Mouse (Mus musculus): ENCODE results near the gene Ntrk2. TPM values are rescaled to one million over a fixed set of nuclear protein-coding genes. Genes with fewer than 3 reads are reported as not detected.

Ntrk2 gene
- polyA plus RNA-seq, 2 experiments = 0.04 to 0.07 TPM

DNA sequence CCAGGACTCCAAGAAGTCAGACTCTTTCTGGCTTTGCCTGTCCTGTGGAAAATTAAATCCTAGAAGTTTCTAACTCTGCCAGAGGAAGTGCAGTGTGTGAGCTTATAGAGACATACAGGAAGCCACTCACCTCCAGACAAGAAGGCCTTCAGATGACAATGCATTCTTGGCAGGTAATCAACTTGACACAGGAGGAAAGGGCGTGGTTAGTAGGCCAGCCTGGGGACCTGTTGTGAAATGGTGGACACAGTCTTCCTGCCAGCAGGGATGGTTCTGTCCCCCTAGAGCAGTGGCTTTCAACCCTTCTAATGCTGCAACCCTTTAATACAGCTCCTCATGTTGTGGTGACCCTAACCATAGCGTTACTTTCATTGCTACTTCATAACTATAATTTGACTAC, 191.4 kb downstream of the Ntrk2 start:
- ATAC-seq (ENCODE audit: insufficient read depth) (no peak), DNase-seq (ENCODE audit: low read depth in 3 of 3, low spot score in 3 of 3) (no peak)
- Histone ChIP-seq H3K4me2 (ENCODE audit: low read depth) (no peak overlapping the region), H3K27me3 (ENCODE audit: control insufficient read depth, insufficient read depth, low read length) (no peaks in the 10 kb centered on the region), H3K4me1 (replicated peaks; ENCODE audit: control insufficient read depth in 2 of 2, insufficient read depth in 2 of 2, low read length in 1 of 2) (peaks cover 0 to 7% of the 10 kb centered on the region in 2 experiments; a peak in 2 of 4 replicates), H3K36me3 (replicated peaks; ENCODE audit: control insufficient read depth, insufficient read depth, low read depth) (no peaks in the 10 kb centered on the region), H3K27ac (no peak overlapping the region), H3K4me3 (ENCODE audit: insufficient read depth in 1 of 2, low read depth in 2 of 2, low read length in 2 of 2) (no peak overlapping the region), H3K9ac (replicated peaks) (no peak overlapping the region), H3K9me3 (ENCODE audit: control insufficient read depth, low read length) (no peaks in the 10 kb centered on the region)
- 46% methylated on average over 2 of the region's 2 CpGs for WGBS (ENCODE audit: insufficient replicate concordance)
- no peak for TF ChIP-seq EP300 (IDR thresholded peaks at IDR 0.05; ENCODE audit: low read depth)
- no peak for TF ChIP-seq CTCF (IDR thresholded peaks at IDR 0.05; ENCODE audit: low read depth)

DNA sequence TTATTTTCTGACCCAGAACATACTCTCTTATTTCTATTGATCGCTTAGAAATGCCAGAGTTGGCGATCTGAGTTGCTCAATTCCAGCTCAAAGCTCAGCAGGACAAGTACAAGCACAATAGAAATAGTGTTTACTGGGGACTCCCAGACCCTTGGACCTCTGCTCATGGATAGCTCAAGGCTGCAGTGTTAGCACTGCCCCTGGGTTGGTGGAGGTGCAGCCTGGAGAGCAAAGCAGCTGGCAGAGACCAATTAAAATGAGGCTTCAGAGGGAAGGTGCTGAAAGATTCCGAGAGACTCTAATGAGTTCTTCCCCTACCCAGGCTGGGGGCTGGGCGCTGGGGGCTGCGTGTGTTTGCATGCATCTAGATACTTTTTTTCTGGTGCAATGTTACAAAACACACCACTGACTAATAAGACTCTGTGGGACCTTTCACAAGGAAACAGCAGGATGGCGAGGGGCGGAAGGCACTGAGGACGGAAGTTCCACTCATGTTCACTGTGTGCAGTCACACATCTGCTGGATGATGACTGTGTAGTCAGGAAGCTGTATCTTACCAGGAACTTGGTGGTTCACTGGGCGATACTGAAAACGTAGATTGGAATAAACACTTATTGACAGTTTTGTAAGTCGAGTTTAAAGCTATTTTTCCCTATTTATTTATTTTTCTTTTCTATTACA, 193.1 kb downstream of the Ntrk2 start:
- Histone ChIP-seq H3K27ac (no peak overlapping the region), H3K4me1 (replicated peaks; ENCODE audit: control insufficient read depth in 2 of 2, insufficient read depth in 2 of 2, low read length in 1 of 2) (peaks cover 0 to 13% of the 10 kb centered on the region in 2 experiments; a peak in 2 of 4 replicates), H3K36me3 (replicated peaks; ENCODE audit: control insufficient read depth, insufficient read depth, low read depth) (no peaks in the 10 kb centered on the region), H3K27me3 (ENCODE audit: control insufficient read depth, insufficient read depth, low read length) (no peaks in the 10 kb centered on the region), H3K9me3 (ENCODE audit: control insufficient read depth, low read length) (no peaks in the 10 kb centered on the region), H3K9ac (replicated peaks) (no peak overlapping the region), H3K4me2 (ENCODE audit: low read depth) (no peak overlapping the region), H3K4me3 (ENCODE audit: insufficient read depth in 1 of 2, low read depth in 2 of 2, low read length in 2 of 2) (no peak overlapping the region)
- TF ChIP-seq CTCF (IDR thresholded peaks at IDR 0.05; ENCODE audit: low read depth) (no peak), EP300 (IDR thresholded peaks at IDR 0.05; ENCODE audit: low read depth) (no peak)
- ATAC-seq (ENCODE audit: insufficient read depth) (peak; percentile 61; the same call in 1 of the 2 replicates), DNase-seq (ENCODE audit: low read depth in 3 of 3, low spot score in 3 of 3) (peak in 1 of 3 experiments; percentile 7)
- WGBS (ENCODE audit: insufficient replicate concordance) = 30% methylated on average over 11 of the region's 11 CpGs

DNA sequence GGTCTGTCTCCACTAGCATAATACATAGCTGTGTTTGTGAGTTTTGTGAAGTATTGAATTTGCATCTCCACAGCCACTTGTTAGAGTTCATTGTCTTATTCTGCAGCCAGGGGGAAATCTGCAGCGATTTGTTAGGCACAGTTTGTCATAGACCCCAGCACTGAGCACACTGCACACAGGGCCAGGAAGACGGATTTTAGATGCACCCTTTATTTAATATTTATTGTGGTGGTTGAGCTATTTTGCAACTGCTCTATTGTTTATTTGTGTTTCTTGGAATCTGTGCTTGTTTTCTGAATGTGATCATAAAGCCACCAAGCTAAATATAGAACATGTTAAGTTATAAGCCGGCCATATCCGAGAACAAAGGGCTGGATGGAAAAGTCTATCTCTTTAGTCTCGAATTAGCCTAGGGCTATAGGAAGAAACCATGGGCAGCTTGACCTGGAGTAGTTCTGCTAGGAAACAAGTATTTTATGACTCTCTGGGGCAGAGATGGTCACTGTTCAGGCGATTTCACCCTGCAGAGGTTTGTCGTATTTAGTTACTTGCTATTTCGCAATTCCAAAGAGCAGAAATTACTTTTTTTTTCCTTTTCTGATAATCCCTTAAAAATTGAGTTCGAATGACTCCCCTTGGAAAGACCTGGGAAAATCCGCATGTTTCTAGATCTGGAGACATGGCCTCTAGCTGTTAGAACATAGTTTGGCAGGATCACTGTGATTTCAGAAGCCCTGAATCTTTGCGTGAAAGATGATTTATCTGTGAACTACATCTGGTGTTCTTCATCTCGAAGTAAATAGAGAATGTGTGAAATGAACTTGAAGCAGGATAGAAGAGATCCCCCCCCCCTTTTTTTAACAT, 196.8 kb downstream of the Ntrk2 start:
- H3K27me3 ChIP-seq (ENCODE audit: control insufficient read depth, insufficient read depth, low read length) = no peaks in the 10 kb centered on the region
- no peaks in the 10 kb centered on the region for H3K36me3 ChIP-seq (replicated peaks; ENCODE audit: control insufficient read depth, insufficient read depth, low read depth)
- DNase-seq (ENCODE audit: low read depth in 3 of 3, low spot score in 3 of 3) = no peak
- ATAC-seq (ENCODE audit: insufficient read depth) = no peak
- H3K9me3 ChIP-seq (ENCODE audit: control insufficient read depth, low read length) = no peaks in the 10 kb centered on the region
- TF ChIP-seq CTCF (IDR thresholded peaks at IDR 0.05; ENCODE audit: low read depth) (no peak), EP300 (IDR thresholded peaks at IDR 0.05; ENCODE audit: low read depth) (no peak)
- no peak overlapping the region for H3K9ac ChIP-seq (replicated peaks)
- no peak overlapping the region for H3K4me2 ChIP-seq (ENCODE audit: low read depth)
- WGBS (ENCODE audit: insufficient replicate concordance) = 50% methylated on average over 12 of the region's 12 CpGs
- H3K27ac ChIP-seq = no peak overlapping the region
- H3K4me3 ChIP-seq (ENCODE audit: insufficient read depth in 1 of 2, low read depth in 2 of 2, low read length in 2 of 2) = no peak overlapping the region
- H3K4me1 ChIP-seq (replicated peaks; ENCODE audit: control insufficient read depth in 2 of 2, insufficient read depth in 2 of 2, low read length in 1 of 2) = peaks cover 0 to 12% of the 10 kb centered on the region in 2 experiments; a peak in 2 of 4 replicates

DNA sequence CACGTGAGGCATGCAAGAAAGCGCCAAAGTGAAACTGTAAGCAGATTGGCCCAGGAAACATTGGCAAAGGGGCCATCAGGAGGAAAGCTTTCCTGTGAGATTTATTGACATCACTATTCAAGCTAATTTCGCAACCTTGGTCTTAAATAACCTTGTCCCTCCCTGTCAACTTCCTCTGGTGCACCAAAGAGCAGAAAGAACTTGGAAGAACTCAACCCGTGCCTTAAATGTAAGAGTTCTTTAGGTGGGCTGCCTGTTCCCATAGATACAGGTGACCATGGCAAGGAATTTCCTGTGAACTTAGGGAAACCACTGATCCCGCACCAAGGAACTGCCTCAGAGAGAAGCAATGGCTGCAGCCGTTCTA, 197.4 kb downstream of the Ntrk2 start:
- H3K9ac ChIP-seq (replicated peaks) = no peak overlapping the region
- ATAC-seq (ENCODE audit: insufficient read depth) (no peak), DNase-seq (ENCODE audit: low read depth in 3 of 3, low spot score in 3 of 3) (no peak)
- H3K9me3 ChIP-seq (ENCODE audit: control insufficient read depth, low read length) = no peaks in the 10 kb centered on the region
- no peak overlapping the region for H3K4me2 ChIP-seq (ENCODE audit: low read depth)
- H3K27ac ChIP-seq = no peak overlapping the region
- 25% methylated on average over 6 of the region's 6 CpGs for WGBS (ENCODE audit: insufficient replicate concordance)
- H3K4me3 ChIP-seq (ENCODE audit: insufficient read depth in 1 of 2, low read depth in 2 of 2, low read length in 2 of 2) = no peak overlapping the region
- TF ChIP-seq CTCF (IDR thresholded peaks at IDR 0.05; ENCODE audit: low read depth) (no peak), EP300 (IDR thresholded peaks at IDR 0.05; ENCODE audit: low read depth) (no peak)
- no peaks in the 10 kb centered on the region for H3K27me3 ChIP-seq (ENCODE audit: control insufficient read depth, insufficient read depth, low read length)
- no peaks in the 10 kb centered on the region for H3K36me3 ChIP-seq (replicated peaks; ENCODE audit: control insufficient read depth, insufficient read depth, low read depth)
- H3K4me1 ChIP-seq (replicated peaks; ENCODE audit: control insufficient read depth in 2 of 2, insufficient read depth in 2 of 2, low read length in 1 of 2) = peaks cover 0 to 11% of the 10 kb centered on the region in 2 experiments; a peak in 2 of 4 replicates

DNA sequence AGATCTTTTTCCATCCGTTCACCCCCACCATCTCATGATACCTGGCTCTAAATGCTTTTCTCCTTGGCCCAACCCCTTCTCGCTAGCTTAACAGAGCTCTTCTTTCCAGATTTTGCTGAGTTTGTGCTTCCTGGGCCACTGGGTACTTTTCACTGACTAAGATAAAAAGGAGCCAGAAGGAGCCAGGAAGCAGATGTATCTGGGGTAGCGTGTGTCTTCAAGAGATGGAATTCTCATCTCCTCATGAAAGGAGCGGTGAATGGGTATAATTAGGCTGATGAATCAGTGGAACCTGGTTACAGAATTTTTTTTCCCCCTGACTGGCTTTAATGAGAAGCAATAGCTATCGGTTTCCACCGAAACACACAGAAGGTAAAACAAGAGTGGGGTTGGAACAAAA, 198.2 kb downstream of the Ntrk2 start:
- Histone ChIP-seq H3K36me3 (replicated peaks; ENCODE audit: control insufficient read depth, insufficient read depth, low read depth) (no peaks in the 10 kb centered on the region), H3K27me3 (ENCODE audit: control insufficient read depth, insufficient read depth, low read length) (no peaks in the 10 kb centered on the region), H3K9me3 (ENCODE audit: control insufficient read depth, low read length) (no peaks in the 10 kb centered on the region), H3K4me2 (ENCODE audit: low read depth) (no peak overlapping the region), H3K9ac (replicated peaks) (no peak overlapping the region), H3K27ac (no peak overlapping the region), H3K4me1 (replicated peaks; ENCODE audit: control insufficient read depth in 2 of 2, insufficient read depth in 2 of 2, low read length in 1 of 2) (peaks cover 0 to 8% of the 10 kb centered on the region in 2 experiments; a peak in 2 of 4 replicates), H3K4me3 (ENCODE audit: insufficient read depth in 1 of 2, low read depth in 2 of 2, low read length in 2 of 2) (no peak overlapping the region)
- no peak for ATAC-seq (ENCODE audit: insufficient read depth)
- no peak for DNase-seq (ENCODE audit: low read depth in 3 of 3, low spot score in 3 of 3)
- no peak for TF ChIP-seq EP300 (IDR thresholded peaks at IDR 0.05; ENCODE audit: low read depth)
- TF ChIP-seq CTCF (IDR thresholded peaks at IDR 0.05; ENCODE audit: low read depth) = no peak
- WGBS (ENCODE audit: insufficient replicate concordance) = 56% methylated on average over 6 of the region's 6 CpGs
